Mouse (Mus musculus) left cerebral cortex, postnatal 14 days (tissue): ENCODE data around the gene 1700029J07Rik. TPM values are rescaled to one million over a fixed set of nuclear protein-coding genes. Genes with fewer than 3 reads are reported as not detected.

Source experiments
- DNase-seq, 2 experiments: peaks; one replicate each; pipeline ENCODE4 v3.0.0; 2021 to 2022; ENCODE audit warnings: low spot score in 2 of 2, mixed read lengths in 1 of 2
- intact Hi-C: fragments of 180-260 bp; cut with DNase I; formaldehyde crosslinking; loops from one replicate; pipeline ENCODE4 v1.15.1; 2025
- total RNA-seq, 2 experiments: library from RNA; stranded (reverse); gene quantifications; 2 replicates each; pipeline ENCODE4 v1.2.3; 2021

The 1700029J07Rik gene
- total RNA-seq, 2 experiments from 2014 or later, result 2.2 to 3.2 TPM

- no peak for DNase-seq
- intact Hi-C loops, result no loop called here
Observed at GRCm38 (mm10) chr8:45973988-45974505, 1.0 kb downstream of the 1700029J07Rik start.

GRCm38 (mm10) chr8:45970894-45971293 lies 4.2 kb downstream of the 1700029J07Rik start:
- intact Hi-C loops, result no loop called here
- DNase-seq, result no peak

GRCm38 (mm10) chr8:45950622-45951021 lies 24.4 kb downstream of the 1700029J07Rik start:
- intact Hi-C loops, result no loop called here
- no peak for DNase-seq

GRCm38 (mm10) chr8:45946283-45946682 lies 28.8 kb downstream of the 1700029J07Rik start:
- intact Hi-C loops, result no loop called here
- no peak for DNase-seq

GRCm38 (mm10) chr8:45936986-45937385 lies 38.1 kb downstream of the 1700029J07Rik start:
- no peak for DNase-seq
- intact Hi-C loops, result no loop called here

- DNase-seq, result peak; percentile 97
- intact Hi-C loops, result loop anchor here (1.0 to 5.0 kb wide), 4 partner anchors 117 to 572 kb away; no protein-coding TSS in a partner anchor
Observed at GRCm38 (mm10) chr8:45934582-45935014, 40.5 kb downstream of the 1700029J07Rik start, which contains the start of gene Ccdc110. Ccdc110 (plus strand) TSS chr8:45934619.

GRCm38 (mm10) chr8:45922116-45922515 lies 52.9 kb downstream of the 1700029J07Rik start:
- intact Hi-C loops, result no loop called here
- no peak for DNase-seq

GRCm38 (mm10) chr8:45920392-45920791 lies 54.7 kb downstream of the 1700029J07Rik start:
- no peak for DNase-seq
- intact Hi-C loops, result no loop called here

GRCm38 (mm10) chr8:45918891-45919290 lies 56.2 kb downstream of the 1700029J07Rik start:
- intact Hi-C loops, result no loop called here
- no peak for DNase-seq

GRCm38 (mm10) chr8:45917040-45917679 lies 57.9 kb downstream of the 1700029J07Rik start:
- intact Hi-C loops, result no loop called here

GRCm38 (mm10) chr8:45916496-45916895 lies 58.6 kb downstream of the 1700029J07Rik start:
- DNase-seq, result no peak
- intact Hi-C loops, result no loop called here

More at GRCm38 (mm10) chr8:45917040-45917679, 57.9 kb downstream of the 1700029J07Rik start:
- DNase-seq, result peak in 1 of 2 experiments; percentile 18

GRCm38 (mm10) chr8:45913707-45914106 lies 61.3 kb downstream of the 1700029J07Rik start:
- intact Hi-C loops, result no loop called here
- no peak for DNase-seq

GRCm38 (mm10) chr8:45906251-45906619 lies 68.8 kb downstream of the 1700029J07Rik start:
- DNase-seq, result no peak
- intact Hi-C loops, result no loop called here

GRCm38 (mm10) chr8:45905591-45906250 lies 69.3 kb downstream of the 1700029J07Rik start:
- no peak for DNase-seq
- intact Hi-C loops, result no loop called here

GRCm38 (mm10) chr8:45903659-45904058 lies 71.4 kb downstream of the 1700029J07Rik start:
- no peak for DNase-seq
- intact Hi-C loops, result no loop called here

Other genes with a start within 250 kb of the 1700029J07Rik start
- gene Pdlim3, start 89.8 kb downstream of the 1700029J07Rik start, total RNA-seq, result 1 to 10 TPM; 1.6 to 1.7 TPM
- 1 to 10 TPM; 1.4 to 1.9 TPM for gene Ccdc110, start 40.6 kb downstream of the 1700029J07Rik start, total RNA-seq
- 10 to 100 TPM; 53.8 to 59.1 TPM for gene Ufsp2, start 276 bp upstream of the 1700029J07Rik start, total RNA-seq
- under 1 TPM; 0.62 to 0.76 TPM for gene Lrp2bp, start 24.1 kb upstream of the 1700029J07Rik start, total RNA-seq
- gene Ankrd37, start 30.5 kb upstream of the 1700029J07Rik start, total RNA-seq, result 10 to 100 TPM in 1 of 2 experiments, 1 to 10 TPM in 1; 8.8 to 14.8 TPM
- gene Cfap97, start 176.5 kb upstream of the 1700029J07Rik start, total RNA-seq, result 10 to 100 TPM; 17.1 to 17.9 TPM
- gene Snx25, start 176.9 kb upstream of the 1700029J07Rik start, total RNA-seq, result 10 to 100 TPM; 38.1 to 42.3 TPM
- 100 to 1,000 TPM; 661 to 678 TPM for gene Slc25a4, start 236.0 kb upstream of the 1700029J07Rik start, total RNA-seq